Mouse (Mus musculus) heart, postnatal 0 days (tissue): Measurements from ENCODE around the gene Pkd1l1.

Experiments
- CTCF ChIP-seq: IDR thresholded peaks from 2 replicates; pipeline ENCODE4 v1.5.1; 2016; ENCODE audit warnings: antibody characterized with exemption, control low read depth, low read depth
- EP300 ChIP-seq: IDR thresholded peaks from 2 replicates; pipeline ENCODE4 v1.6.1; 2016; ENCODE audit warnings: antibody characterized with exemption, low read depth

DNA sequence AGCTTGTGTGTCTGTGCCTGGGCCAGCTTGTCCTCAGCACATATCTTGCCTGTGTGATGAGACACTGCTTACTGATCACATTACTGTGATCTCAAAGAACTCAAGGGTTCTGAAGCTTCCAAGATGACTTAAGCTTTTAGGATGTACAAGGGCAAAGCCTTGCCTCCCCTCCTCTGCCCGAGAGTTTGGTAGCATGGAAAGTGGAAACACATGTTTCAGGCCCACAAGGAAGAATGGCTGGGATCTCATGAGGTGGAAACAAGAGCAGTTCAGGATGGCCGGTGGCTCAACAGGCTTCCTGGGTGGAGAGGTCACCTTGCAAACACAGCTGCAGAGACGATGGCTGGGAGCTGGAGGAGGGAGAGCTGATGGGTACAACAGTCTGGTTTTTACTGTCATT is 147.0 kb downstream of the Pkd1l1 start:
- TF ChIP-seq CTCF (no peak), EP300 (no peak)
